Mouse (Mus musculus): Measurements from ENCODE around the gene Golga4.

Gene Golga4

GRCm38 (mm10) chr9:118506020-118506403 lies at the start of gene Golga4:
Golga4 (plus strand) TSS chr9:118506267.
- peak; percentile 87 for DNase-seq (ENCODE audit: extremely low spot score)

- DNase-seq (ENCODE audit: extremely low spot score) = no peak
Measured at GRCm38 (mm10) chr9:118456405-118456804, 49.7 kb upstream of the Golga4 start.

- no peak for DNase-seq (ENCODE audit: extremely low spot score)
Measured at GRCm38 (mm10) chr9:118458039-118458438, 48.0 kb upstream of the Golga4 start.

- no peak for DNase-seq (ENCODE audit: extremely low spot score)
Measured at GRCm38 (mm10) chr9:118464031-118464430, 42.0 kb upstream of the Golga4 start.

- no peak for DNase-seq (ENCODE audit: extremely low spot score)
Measured at GRCm38 (mm10) chr9:118468301-118468700, 37.8 kb upstream of the Golga4 start.

- no peak for DNase-seq (ENCODE audit: extremely low spot score)
Measured at GRCm38 (mm10) chr9:118469272-118469671, 36.8 kb upstream of the Golga4 start.

GRCm38 (mm10) chr9:118471296-118471695 lies 34.8 kb upstream of the Golga4 start:
- no peak for DNase-seq (ENCODE audit: extremely low spot score)

- DNase-seq (ENCODE audit: extremely low spot score) = no peak
Measured at GRCm38 (mm10) chr9:118476211-118476765, 29.8 kb upstream of the Golga4 start.

- peak; percentile 59 for DNase-seq (ENCODE audit: extremely low spot score)
Measured at GRCm38 (mm10) chr9:118476766-118477271, 29.2 kb upstream of the Golga4 start.

GRCm38 (mm10) chr9:118477281-118477931 lies 28.7 kb upstream of the Golga4 start:
- DNase-seq (ENCODE audit: extremely low spot score) = peak; percentile 52

GRCm38 (mm10) chr9:118477961-118478360 lies 28.1 kb upstream of the Golga4 start, which contains the start of gene Eomes:
Eomes (plus strand) TSS chr9:118478212.
- DNase-seq (ENCODE audit: extremely low spot score) = no peak

GRCm38 (mm10) chr9:118478458-118478838 lies 27.6 kb upstream of the Golga4 start:
- DNase-seq (ENCODE audit: extremely low spot score) = peak; percentile 62

GRCm38 (mm10) chr9:118478839-118479507 lies 27.1 kb upstream of the Golga4 start:
- DNase-seq (ENCODE audit: extremely low spot score) = peak; percentile 45

- no peak for DNase-seq (ENCODE audit: extremely low spot score)
Measured at GRCm38 (mm10) chr9:118479508-118480291, 26.4 kb upstream of the Golga4 start.

- DNase-seq (ENCODE audit: extremely low spot score) = no peak
Measured at GRCm38 (mm10) chr9:118480292-118480690, 25.8 kb upstream of the Golga4 start.

- no peak for DNase-seq (ENCODE audit: extremely low spot score)
Measured at GRCm38 (mm10) chr9:118482210-118482609, 23.9 kb upstream of the Golga4 start.

GRCm38 (mm10) chr9:118486361-118487095 lies 19.5 kb upstream of the Golga4 start:
- peak; percentile 50 for DNase-seq (ENCODE audit: extremely low spot score)

GRCm38 (mm10) chr9:118487096-118487395 lies 19.0 kb upstream of the Golga4 start:
- no peak for DNase-seq (ENCODE audit: extremely low spot score)

- DNase-seq (ENCODE audit: extremely low spot score) = no peak
Measured at GRCm38 (mm10) chr9:118487636-118488035, 18.4 kb upstream of the Golga4 start.

- peak; percentile 72 for DNase-seq (ENCODE audit: extremely low spot score)
Measured at GRCm38 (mm10) chr9:118488138-118488895, 17.8 kb upstream of the Golga4 start.
